Mouse (Mus musculus) effector memory CD4-positive, alpha-beta T cell, adult 7 months (primary cell): ENCODE data around the gene Lnpk. TPM values are rescaled to one million over a fixed set of nuclear protein-coding genes. Genes with fewer than 3 reads are reported as not detected.

Source experiments
- polyA plus RNA-seq: library from polyadenylated mRNA; unstranded; fragments of 100-300 nt; shearing (Covaris generic); gene quantifications from one replicate; pipeline ENCODE4 v1.2.1, GENCODE M21; 2017

Lnpk gene
- polyA plus RNA-seq: 24.1 TPM

GRCm38 (mm10) chr2:74578843-74579489 is at the start of gene Lnpk:
Gene Lnpk, minus strand, starts transcription at chr2:74579435.

Other genes with a start within 250 kb of the Lnpk start
- gene Evx2, start 80.1 kb upstream of the Lnpk start, polyA plus RNA-seq: not detected
- not detected for gene Hoxd13, start 88.9 kb upstream of the Lnpk start, polyA plus RNA-seq
- gene Hoxd12, start 95.6 kb upstream of the Lnpk start, polyA plus RNA-seq: not detected
- gene Hoxd11, start 100.1 kb upstream of the Lnpk start, polyA plus RNA-seq: not detected
- not detected for gene Hoxd10, start 112.5 kb upstream of the Lnpk start, polyA plus RNA-seq
- gene Hoxd9, start 118.3 kb upstream of the Lnpk start, polyA plus RNA-seq: not detected
- 0.22 TPM for gene Hoxd8, start 125.2 kb upstream of the Lnpk start, polyA plus RNA-seq
- gene Hoxd3, start 132.5 kb upstream of the Lnpk start, polyA plus RNA-seq: not detected
- 0.27 TPM for gene Hoxd4, start 132.5 kb upstream of the Lnpk start, polyA plus RNA-seq
- gene Gm28230, start 147.3 kb upstream of the Lnpk start, polyA plus RNA-seq: not detected
- gene Hoxd1, start 183.5 kb upstream of the Lnpk start, polyA plus RNA-seq: 0.34 TPM
- gene Mtx2, start 246.4 kb upstream of the Lnpk start, polyA plus RNA-seq: 29.4 TPM